Mouse (Mus musculus) intestine, embryonic 16.5 days (tissue): ENCODE data around the gene Atp6v1b1. TPM values are rescaled to one million over a fixed set of nuclear protein-coding genes. Genes with fewer than 3 reads are reported as not detected.

ENCODE experiments used
- ATAC-seq: fragments of 200-750 bp; cut with Nextera tagmentation; 2 replicates; pipeline ENCODE4 v1.8.0; 2017; ENCODE audit warnings: moderate TSS enrichment, moderate library complexity
- H3K27ac ChIP-seq: fragments of 300-500 bp; sonication (generic); 2 replicates; pipeline ENCODE4 v1.5.1; 2014; ENCODE audit warnings: mild to moderate bottlenecking, low read length
- H3K27me3 ChIP-seq: fragments of 300-500 bp; sonication (generic); replicated peaks from 2 replicates; pipeline ENCODE4 v1.6.1; 2014; ENCODE audit warnings: low read length, control low read depth, mixed read lengths; ENCODE audit not compliant: control insufficient read depth, insufficient read depth
- H3K36me3 ChIP-seq: fragments of 300-500 bp; sonication (generic); 2 replicates; pipeline ENCODE4 v1.6.1; 2014; ENCODE audit warnings: low read length, control low read depth; ENCODE audit not compliant: control insufficient read depth, insufficient read depth
- H3K4me1 ChIP-seq: fragments of 300-500 bp; sonication (generic); 2 replicates; pipeline ENCODE4 v1.6.1; 2014; ENCODE audit warnings: low read length, control low read depth, mixed read lengths; ENCODE audit not compliant: control insufficient read depth, insufficient read depth
- H3K4me2 ChIP-seq: fragments of 300-500 bp; sonication (generic); 2 replicates; pipeline ENCODE4 v1.6.1; 2014; ENCODE audit warnings: low read depth, low read length, control low read depth
- H3K4me3 ChIP-seq: fragments of 300-500 bp; sonication (generic); 2 replicates; pipeline ENCODE4 v1.5.1; 2014; ENCODE audit warnings: mild to moderate bottlenecking, low read length
- H3K9ac ChIP-seq: fragments of 300-500 bp; sonication (generic); 2 replicates; pipeline ENCODE4 v1.6.1; 2014; ENCODE audit warnings: low read depth, low read length
- H3K9me3 ChIP-seq: fragments of 300-500 bp; sonication (generic); 2 replicates; pipeline ENCODE4 v1.6.1; 2016; ENCODE audit warnings: low read length, control low read depth; ENCODE audit not compliant: control insufficient read depth
- WGBS: fragments of 180-500 bp; shearing (Covaris S2); extraction: QIAGEN DNeasy Blood & Tissue Kit; methylation state at CpG from one replicate; pipeline ENCODE4 v1.1.7; 2014; 5-methylcytosine and 5-hydroxymethylcytosine counted together
- polyA plus RNA-seq: library from polyadenylated mRNA; unstranded; fragments of >200 nt; fragmentation: Nextera tagmentation; extraction: Ambion mirVana; gene quantifications from 2 replicates; pipeline ENCODE4 v1.2.1, GENCODE M21; 2015

The Atp6v1b1 gene
- polyA plus RNA-seq, 1 experiment from 2014 or later, result not detected

DNA sequence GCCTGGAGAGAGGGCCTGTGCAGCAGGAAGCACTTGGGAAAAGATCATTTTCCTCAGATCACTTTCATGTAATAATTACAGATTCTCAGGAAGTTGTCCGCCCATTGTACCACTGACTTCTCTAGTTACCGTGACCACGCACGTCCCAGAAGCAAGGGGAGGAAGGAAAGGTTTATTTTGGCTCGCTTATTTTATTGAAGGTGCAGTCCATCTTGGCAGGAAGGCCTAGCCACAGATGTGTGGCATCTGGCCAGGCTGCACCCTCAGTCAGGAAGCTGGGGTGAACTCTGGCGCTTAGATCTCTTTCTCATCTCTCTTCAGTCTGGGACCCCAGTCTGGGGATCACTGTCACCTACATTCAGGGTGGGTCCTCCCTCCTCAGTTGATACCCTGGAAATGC lies 4.2 kb upstream of the Atp6v1b1 start:
- WGBS, result 69% methylated on average over 6 of the region's 6 CpGs

DNA sequence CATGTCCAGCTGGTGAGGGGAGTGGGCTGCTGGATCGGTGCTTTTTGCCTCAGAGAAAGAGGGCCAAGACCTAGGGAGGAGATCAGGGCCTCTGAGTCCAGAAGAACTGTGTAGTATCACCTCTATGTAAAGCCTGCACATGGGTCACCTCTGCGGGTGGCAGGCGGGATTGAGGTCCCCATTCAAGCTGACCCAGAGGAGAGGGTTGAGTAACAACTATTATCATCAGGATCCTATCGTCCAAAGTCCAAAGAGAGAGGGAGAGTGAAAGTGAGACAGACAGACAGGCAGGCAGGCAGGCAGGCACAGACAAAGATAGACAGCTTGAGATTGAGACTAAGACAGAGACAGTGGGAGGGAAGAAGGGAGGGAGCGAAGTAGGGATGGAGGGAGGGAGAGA lies 422 bp downstream of the Atp6v1b1 start:
- Histone ChIP-seq H3K4me3 (no peak overlapping the region), H3K9ac (no peak overlapping the region), H3K4me1 (0 out of 2 replicates have a peak, but pooled peaks cover 4% of the 10 kb centered on the region), H3K4me2 (no peak overlapping the region), H3K36me3 (no peaks in the 10 kb centered on the region), H3K9me3 (no peaks in the 10 kb centered on the region), H3K27ac (no peak overlapping the region), H3K27me3 (no peaks in the 10 kb centered on the region; the same call in 1 of the 2 replicates)
- 55% methylated on average over 5 of the region's 5 CpGs for WGBS
- peak; percentile 28; the same call in 1 of the 2 replicates for ATAC-seq

More for the DNA sequence above, 4.2 kb upstream of the Atp6v1b1 start:
- ATAC-seq, result no peak
- H3K9me3 ChIP-seq, result no peaks in the 10 kb centered on the region; the same call in 1 of the 2 replicates
- H3K27me3 ChIP-seq, result no peaks in the 10 kb centered on the region; the same call in 1 of the 2 replicates
- H3K9ac ChIP-seq, result no peak overlapping the region
- no peak overlapping the region for H3K27ac ChIP-seq
- H3K4me1 ChIP-seq, result 0 out of 2 replicates have a peak, but pooled peaks cover 4% of the 10 kb centered on the region
- H3K4me3 ChIP-seq, result no peak overlapping the region
- H3K4me2 ChIP-seq, result no peak overlapping the region
- H3K36me3 ChIP-seq, result no peaks in the 10 kb centered on the region

- Histone ChIP-seq H3K9ac (no peak overlapping the region), H3K4me2 (no peak overlapping the region), H3K4me1 (0 out of 2 replicates have a peak, but pooled peaks cover 4% of the 10 kb centered on the region), H3K27me3 (no peaks in the 10 kb centered on the region; the same call in 1 of the 2 replicates), H3K36me3 (no peaks in the 10 kb centered on the region), H3K4me3 (no peak overlapping the region), H3K27ac (no peak overlapping the region), H3K9me3 (no peaks in the 10 kb centered on the region)
- peak; percentile 56; the same call in 1 of the 2 replicates for ATAC-seq
- WGBS, result 60% methylated on average over 5 of the region's 5 CpGs
Measured at GRCm38 (mm10) chr6:83744126-83744525, 1.3 kb downstream of the Atp6v1b1 start.

GRCm38 (mm10) chr6:83744557-83744956 lies 1.8 kb downstream of the Atp6v1b1 start:
- no peak overlapping the region for H3K27ac ChIP-seq

GRCm38 (mm10) chr6:83745466-83745865 lies 2.7 kb downstream of the Atp6v1b1 start:
- H3K9ac ChIP-seq, result no peak overlapping the region
- H3K9me3 ChIP-seq, result no peaks in the 10 kb centered on the region
- no peaks in the 10 kb centered on the region; the same call in 1 of the 2 replicates for H3K27me3 ChIP-seq
- no peak overlapping the region for H3K27ac ChIP-seq
- no peak overlapping the region for H3K4me2 ChIP-seq
- H3K36me3 ChIP-seq, result no peaks in the 10 kb centered on the region
- 47% methylated on average over 2 of the region's 2 CpGs for WGBS
- ATAC-seq, result no peak
- 0 out of 2 replicates have a peak, but pooled peaks cover 4% of the 10 kb centered on the region for H3K4me1 ChIP-seq
- no peak overlapping the region for H3K4me3 ChIP-seq

More at GRCm38 (mm10) chr6:83744557-83744956, 1.8 kb downstream of the Atp6v1b1 start:
- no peak overlapping the region for H3K9ac ChIP-seq
- no peaks in the 10 kb centered on the region; the same call in 1 of the 2 replicates for H3K27me3 ChIP-seq
- H3K4me2 ChIP-seq, result no peak overlapping the region
- no peaks in the 10 kb centered on the region for H3K9me3 ChIP-seq
- no peaks in the 10 kb centered on the region for H3K36me3 ChIP-seq
- 0 out of 2 replicates have a peak, but pooled peaks cover 4% of the 10 kb centered on the region for H3K4me1 ChIP-seq
- no peak overlapping the region for H3K4me3 ChIP-seq
- ATAC-seq, result no peak
- WGBS, result 48% methylated on average over 5 of the region's 5 CpGs

GRCm38 (mm10) chr6:83749286-83749685 lies 6.5 kb downstream of the Atp6v1b1 start:
- no peaks in the 10 kb centered on the region for H3K9me3 ChIP-seq
- peaks cover 12% of the 10 kb centered on the region for H3K27me3 ChIP-seq
- H3K4me1 ChIP-seq, result no peaks in the 10 kb centered on the region
- no peak overlapping the region for H3K27ac ChIP-seq
- no peak overlapping the region for H3K9ac ChIP-seq
- no peak overlapping the region for H3K4me2 ChIP-seq
- H3K4me3 ChIP-seq, result no peak overlapping the region
- WGBS, result 65% methylated on average over 3 of the region's 3 CpGs
- no peaks in the 10 kb centered on the region for H3K36me3 ChIP-seq
- no peak for ATAC-seq

DNA sequence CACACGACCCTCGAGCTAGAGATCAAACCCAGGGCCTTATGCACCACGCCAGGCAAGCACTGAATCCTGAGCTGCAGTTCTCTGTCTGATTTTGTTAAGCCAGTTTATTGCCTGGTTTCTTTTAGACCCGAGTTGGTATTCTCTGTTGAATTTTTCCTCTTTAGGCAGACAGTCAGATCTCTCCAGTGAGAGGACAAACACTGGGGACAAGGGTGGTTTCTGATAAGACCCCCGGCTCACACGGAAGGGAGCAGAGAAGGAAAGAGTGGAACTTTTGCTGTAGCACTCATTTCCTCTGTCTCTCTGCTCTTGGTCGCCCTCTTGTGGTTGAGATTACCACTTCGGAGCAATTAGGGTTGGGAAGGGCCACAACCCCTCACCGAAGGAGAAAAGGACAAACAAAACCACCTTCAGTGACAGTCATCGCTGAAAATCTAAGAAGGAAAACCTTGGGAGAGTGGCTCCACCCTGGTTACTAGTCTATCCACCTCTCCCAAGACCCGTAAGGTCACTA lies 7.4 kb downstream of the Atp6v1b1 start:
- no peak overlapping the region for H3K9ac ChIP-seq
- H3K4me2 ChIP-seq, result 0 out of 2 replicates have a peak overlapping the region, but pooled peaks have one; percentile 4
- no peaks in the 10 kb centered on the region for H3K9me3 ChIP-seq

GRCm38 (mm10) chr6:83756051-83756450 lies 13.3 kb downstream of the Atp6v1b1 start:
- peaks cover 42% of the 10 kb centered on the region for H3K27me3 ChIP-seq
- H3K4me3 ChIP-seq, result no peak overlapping the region
- no peak overlapping the region for H3K9ac ChIP-seq
- H3K27ac ChIP-seq, result no peak overlapping the region
- H3K36me3 ChIP-seq, result no peaks in the 10 kb centered on the region
- no peak overlapping the region for H3K4me2 ChIP-seq
- no peak for ATAC-seq
- 75% methylated on average over 9 of the region's 9 CpGs for WGBS
- H3K9me3 ChIP-seq, result no peaks in the 10 kb centered on the region
- H3K4me1 ChIP-seq, result no peaks in the 10 kb centered on the region

More for the DNA sequence above, 7.4 kb downstream of the Atp6v1b1 start:
- H3K36me3 ChIP-seq, result no peaks in the 10 kb centered on the region
- no peak overlapping the region for H3K4me3 ChIP-seq
- H3K4me1 ChIP-seq, result no peaks in the 10 kb centered on the region
- peaks cover 12% of the 10 kb centered on the region for H3K27me3 ChIP-seq
- no peak overlapping the region for H3K27ac ChIP-seq
- no peak for ATAC-seq
- 8% methylated on average over 11 of the region's 11 CpGs for WGBS

GRCm38 (mm10) chr6:83762344-83762743 lies 19.6 kb downstream of the Atp6v1b1 start, which contains the start of gene Ankrd53:
TSS of gene Ankrd53 (plus strand) at chr6:83762644.
- ATAC-seq, result no peak; the same call in 1 of the 2 replicates
- H3K9me3 ChIP-seq, result no peaks in the 10 kb centered on the region
- peak within 1 kb of the TSS; percentile 27; the same call in 1 of the 2 replicates for H3K9ac ChIP-seq
- no peak within 1 kb of the TSS for H3K27ac ChIP-seq
- H3K4me3 ChIP-seq, result peak within 1 kb of the TSS; percentile 31
- H3K4me1 ChIP-seq, result peaks cover 6% of the 10 kb centered on the region; the same call in 1 of the 2 replicates
- H3K4me2 ChIP-seq, result peak within 1 kb of the TSS; percentile 63
- peaks cover 37% of the 10 kb centered on the region for H3K27me3 ChIP-seq
- 26% methylated on average over 6 of the region's 6 CpGs for WGBS
- no peaks in the 10 kb centered on the region for H3K36me3 ChIP-seq
